Mouse (Mus musculus): ENCODE data around the gene AI467606. TPM values are rescaled to one million over a fixed set of nuclear protein-coding genes. Genes with fewer than 3 reads are reported as not detected.

AI467606 gene
- polyA plus RNA-seq, 1 experiment from 2014 or later: 1.5 TPM

- H3K36me3 ChIP-seq (ENCODE audit: control insufficient read depth, insufficient read depth): no peaks in the 10 kb centered on the region
- H3K4me2 ChIP-seq (ENCODE audit: low read length): no peak overlapping the region
- no peak overlapping the region for H3K27ac ChIP-seq (ENCODE audit: low read length)
- H3K27me3 ChIP-seq (replicated peaks; ENCODE audit: control insufficient read depth, insufficient read depth, low read length): peaks cover 13% of the 10 kb centered on the region
- no peak for ATAC-seq
- no peak overlapping the region for H3K9ac ChIP-seq (replicated peaks; ENCODE audit: low read depth, low read length)
- no peak overlapping the region for H3K4me3 ChIP-seq (replicated peaks; ENCODE audit: low read length)
- no peaks in the 10 kb centered on the region for H3K9me3 ChIP-seq (ENCODE audit: control insufficient read depth, low read length)
- WGBS: 52% methylated on average over 11 of the region's 11 CpGs
- no peaks in the 10 kb centered on the region; the same call in 1 of the 2 replicates for H3K4me1 ChIP-seq (replicated peaks; ENCODE audit: control insufficient read depth, insufficient read depth, low read length)
Observed at GRCm38 (mm10) chr7:127116331-127116935, 25.3 kb downstream of the AI467606 start.

- Histone ChIP-seq H3K9me3 (ENCODE audit: control insufficient read depth, low read length) (no peaks in the 10 kb centered on the region), H3K36me3 (ENCODE audit: control insufficient read depth, insufficient read depth) (no peaks in the 10 kb centered on the region), H3K27me3 (replicated peaks; ENCODE audit: control insufficient read depth, insufficient read depth, low read length) (peaks cover 20% of the 10 kb centered on the region), H3K4me2 (ENCODE audit: low read length) (no peak overlapping the region), H3K27ac (ENCODE audit: low read length) (no peak overlapping the region), H3K4me3 (replicated peaks; ENCODE audit: low read length) (no peak overlapping the region), H3K9ac (replicated peaks; ENCODE audit: low read depth, low read length) (no peak overlapping the region), H3K4me1 (replicated peaks; ENCODE audit: control insufficient read depth, insufficient read depth, low read length) (no peaks in the 10 kb centered on the region; the same call in 1 of the 2 replicates)
- no peak for ATAC-seq
- 53% methylated on average over 5 of the region's 5 CpGs for WGBS
Observed at GRCm38 (mm10) chr7:127117948-127118347, 26.8 kb downstream of the AI467606 start.

- H3K27ac ChIP-seq (ENCODE audit: low read length): no peak overlapping the region
- no peaks in the 10 kb centered on the region for H3K36me3 ChIP-seq (ENCODE audit: control insufficient read depth, insufficient read depth)
- no peak overlapping the region for H3K4me2 ChIP-seq (ENCODE audit: low read length)
- no peak for ATAC-seq
- peaks cover 20% of the 10 kb centered on the region for H3K27me3 ChIP-seq (replicated peaks; ENCODE audit: control insufficient read depth, insufficient read depth, low read length)
- no peaks in the 10 kb centered on the region for H3K9me3 ChIP-seq (ENCODE audit: control insufficient read depth, low read length)
- H3K9ac ChIP-seq (replicated peaks; ENCODE audit: low read depth, low read length): no peak overlapping the region
- 60% methylated on average over 14 of the region's 14 CpGs for WGBS
- H3K4me3 ChIP-seq (replicated peaks; ENCODE audit: low read length): no peak overlapping the region
- H3K4me1 ChIP-seq (replicated peaks; ENCODE audit: control insufficient read depth, insufficient read depth, low read length): no peaks in the 10 kb centered on the region; the same call in 1 of the 2 replicates
Observed at GRCm38 (mm10) chr7:127118671-127119445, 27.7 kb downstream of the AI467606 start.

GRCm38 (mm10) chr7:127121061-127121910, 30.1 kb downstream of the AI467606 start:
- 11% methylated on average over 21 of the region's 21 CpGs for WGBS
- ATAC-seq: no peak
- H3K27me3 ChIP-seq (replicated peaks; ENCODE audit: control insufficient read depth, insufficient read depth, low read length): peaks cover 20% of the 10 kb centered on the region
- no peaks in the 10 kb centered on the region; the same call in 1 of the 2 replicates for H3K4me1 ChIP-seq (replicated peaks; ENCODE audit: control insufficient read depth, insufficient read depth, low read length)
- H3K36me3 ChIP-seq (ENCODE audit: control insufficient read depth, insufficient read depth): no peaks in the 10 kb centered on the region
- H3K9me3 ChIP-seq (ENCODE audit: control insufficient read depth, low read length): peaks cover 5% of the 10 kb centered on the region; the same call in 1 of the 2 replicates
- H3K9ac ChIP-seq (replicated peaks; ENCODE audit: low read depth, low read length): no peak overlapping the region
- H3K4me3 ChIP-seq (replicated peaks; ENCODE audit: low read length): no peak overlapping the region
- no peak overlapping the region for H3K4me2 ChIP-seq (ENCODE audit: low read length)
- H3K27ac ChIP-seq (ENCODE audit: low read length): no peak overlapping the region

GRCm38 (mm10) chr7:127121911-127122270, 30.7 kb downstream of the AI467606 start, which contains the start of gene Qprt:
Gene Qprt (minus strand): TSS chr7:127122226.
- 8% methylated on average over 7 of the region's 7 CpGs for WGBS

GRCm38 (mm10) chr7:127129638-127130037, 38.5 kb downstream of the AI467606 start:
- WGBS: 6% methylated on average over 4 of the region's 4 CpGs
- H3K27ac ChIP-seq (ENCODE audit: low read length): no peak overlapping the region
- H3K9me3 ChIP-seq (ENCODE audit: control insufficient read depth, low read length): no peaks in the 10 kb centered on the region
- no peaks in the 10 kb centered on the region for H3K4me1 ChIP-seq (replicated peaks; ENCODE audit: control insufficient read depth, insufficient read depth, low read length)
- peak; percentile 57; the same call in 1 of the 2 replicates for ATAC-seq
- no peak overlapping the region for H3K9ac ChIP-seq (replicated peaks; ENCODE audit: low read depth, low read length)
- H3K4me2 ChIP-seq (ENCODE audit: low read length): no peak overlapping the region
- H3K36me3 ChIP-seq (ENCODE audit: control insufficient read depth, insufficient read depth): no peaks in the 10 kb centered on the region
- no peaks in the 10 kb centered on the region for H3K27me3 ChIP-seq (replicated peaks; ENCODE audit: control insufficient read depth, insufficient read depth, low read length)
- H3K4me3 ChIP-seq (replicated peaks; ENCODE audit: low read length): no peak overlapping the region

More at GRCm38 (mm10) chr7:127121911-127122270, 30.7 kb downstream of the AI467606 start, which contains the start of gene Qprt:
- H3K9ac ChIP-seq (replicated peaks; ENCODE audit: low read depth, low read length): no peak within 1 kb of the TSS
- peaks cover 20% of the 10 kb centered on the region for H3K27me3 ChIP-seq (replicated peaks; ENCODE audit: control insufficient read depth, insufficient read depth, low read length)
- no peaks in the 10 kb centered on the region for H3K36me3 ChIP-seq (ENCODE audit: control insufficient read depth, insufficient read depth)
- no peak within 1 kb of the TSS for H3K4me3 ChIP-seq (replicated peaks; ENCODE audit: low read length)
- no peaks in the 10 kb centered on the region; the same call in 1 of the 2 replicates for H3K4me1 ChIP-seq (replicated peaks; ENCODE audit: control insufficient read depth, insufficient read depth, low read length)
- peaks cover 5% of the 10 kb centered on the region; the same call in 1 of the 2 replicates for H3K9me3 ChIP-seq (ENCODE audit: control insufficient read depth, low read length)
- no peak within 1 kb of the TSS for H3K27ac ChIP-seq (ENCODE audit: low read length)
- no peak within 1 kb of the TSS for H3K4me2 ChIP-seq (ENCODE audit: low read length)
- ATAC-seq: no peak

GRCm38 (mm10) chr7:127133125-127133524, 42.0 kb downstream of the AI467606 start:
- Histone ChIP-seq H3K4me3 (replicated peaks; ENCODE audit: low read length) (no peak overlapping the region), H3K9me3 (ENCODE audit: control insufficient read depth, low read length) (no peaks in the 10 kb centered on the region), H3K27me3 (replicated peaks; ENCODE audit: control insufficient read depth, insufficient read depth, low read length) (no peaks in the 10 kb centered on the region), H3K9ac (replicated peaks; ENCODE audit: low read depth, low read length) (no peak overlapping the region), H3K4me2 (ENCODE audit: low read length) (no peak overlapping the region), H3K4me1 (replicated peaks; ENCODE audit: control insufficient read depth, insufficient read depth, low read length) (no peaks in the 10 kb centered on the region), H3K27ac (ENCODE audit: low read length) (no peak overlapping the region), H3K36me3 (ENCODE audit: control insufficient read depth, insufficient read depth) (no peaks in the 10 kb centered on the region)
- 54% methylated on average over 5 of the region's 5 CpGs for WGBS
- no peak for ATAC-seq

GRCm38 (mm10) chr7:127134821-127135447, 43.8 kb downstream of the AI467606 start:
- Histone ChIP-seq H3K9ac (replicated peaks; ENCODE audit: low read depth, low read length) (no peak overlapping the region), H3K4me2 (ENCODE audit: low read length) (no peak overlapping the region), H3K9me3 (ENCODE audit: control insufficient read depth, low read length) (no peaks in the 10 kb centered on the region), H3K36me3 (ENCODE audit: control insufficient read depth, insufficient read depth) (no peaks in the 10 kb centered on the region), H3K27ac (ENCODE audit: low read length) (no peak overlapping the region), H3K4me1 (replicated peaks; ENCODE audit: control insufficient read depth, insufficient read depth, low read length) (no peaks in the 10 kb centered on the region), H3K4me3 (replicated peaks; ENCODE audit: low read length) (no peak overlapping the region), H3K27me3 (replicated peaks; ENCODE audit: control insufficient read depth, insufficient read depth, low read length) (no peaks in the 10 kb centered on the region)
- no peak for ATAC-seq
- WGBS: 87% methylated on average over 11 of the region's 11 CpGs
